Mouse (Mus musculus): ENCODE measurements around the gene Hspa4l.

DNA sequence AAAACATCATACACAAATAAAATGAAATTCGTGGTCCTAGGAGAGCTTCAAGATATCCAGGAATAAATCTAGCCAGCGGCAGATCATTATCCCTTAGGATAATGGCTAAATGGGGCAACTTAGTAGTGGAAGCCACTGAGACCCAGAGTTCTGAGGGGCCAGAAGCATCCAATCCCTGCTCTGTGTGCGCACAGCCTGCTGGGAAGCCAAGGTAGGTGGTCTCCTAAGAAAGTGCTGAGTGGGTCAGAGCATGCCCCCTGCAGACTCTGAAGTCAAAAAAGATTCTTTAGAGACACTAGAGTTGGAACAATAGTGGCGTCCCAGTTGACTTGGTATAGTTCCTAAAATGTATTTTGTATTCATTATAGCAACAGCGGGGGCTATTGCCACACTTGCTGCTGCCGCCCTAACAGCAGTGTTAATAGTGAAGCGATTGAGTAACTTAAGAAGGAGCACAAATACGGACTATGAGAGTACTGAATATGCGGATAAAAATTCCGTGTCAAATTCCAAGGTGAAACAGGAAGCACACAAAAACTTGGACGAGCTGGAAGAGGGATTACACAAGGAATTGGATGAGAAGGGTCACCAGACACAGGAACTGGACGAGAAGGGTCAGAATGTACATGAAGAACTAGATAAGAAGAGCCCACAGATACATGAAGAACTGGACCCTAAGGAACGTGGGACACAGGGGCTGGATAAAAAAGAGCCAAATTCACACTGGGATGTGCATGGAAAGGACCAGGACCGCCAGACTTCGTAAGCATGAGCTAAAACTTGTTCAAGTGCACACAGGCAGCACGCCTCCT, at the start of gene Hspa4l:
- TF ChIP-seq MAX (IDR thresholded peaks at IDR 0.05; ENCODE audit: low read depth): no peak
- TF ChIP-seq POLR2A (IDR thresholded peaks at IDR 0.05; ENCODE audit: insufficient read length, low read depth): no peak

Measured in myocyte (in vitro differentiated cells).